Mouse (Mus musculus) hindbrain, embryonic 12.5 days (tissue): ENCODE measurements at regions not wholly inside any gene's neighbourhood (a gene's known extent, or its start where the extent isn't known, plus 50 kb on each side); places are given as distances from the start of the nearest gene placed in this dataset.
"Not testable (repeated sequence)": the region's sequence is repeated elsewhere in the genome, so short reads cannot be mapped to it uniquely, and the experiment has no call there.

Experiments
- ATAC-seq: fragments of 200-750 bp; cut with Nextera tagmentation; 2 replicates; pipeline ENCODE4 v1.8.0; 2017; ENCODE audit warnings: moderate TSS enrichment; ENCODE audit not compliant: low FRiP score
- H3K27ac ChIP-seq: fragments of 300-500 bp; sonication (generic); 2 replicates; pipeline ENCODE4 v1.5.1; 2016; ENCODE audit warnings: mild to moderate bottlenecking
- H3K27me3 ChIP-seq: fragments of 300-500 bp; sonication (generic); 2 replicates; pipeline ENCODE4 v1.6.1; 2016; ENCODE audit warnings: mild to moderate bottlenecking
- H3K36me3 ChIP-seq: fragments of 300-500 bp; sonication (generic); 2 replicates; pipeline ENCODE4 v1.6.1; 2016; ENCODE audit warnings: mild to moderate bottlenecking
- H3K4me1 ChIP-seq: fragments of 300-500 bp; sonication (generic); 2 replicates; pipeline ENCODE4 v1.6.1; 2016
- H3K4me2 ChIP-seq: fragments of 300-500 bp; sonication (generic); replicated peaks from 2 replicates; pipeline ENCODE4 v1.6.1; 2016; ENCODE audit warnings: mild to moderate bottlenecking
- H3K4me3 ChIP-seq: fragments of 300-500 bp; sonication (generic); 2 replicates; pipeline ENCODE4 v1.5.1; 2016; ENCODE audit warnings: mild to moderate bottlenecking
- H3K9ac ChIP-seq: fragments of 300-500 bp; sonication (generic); 2 replicates; pipeline ENCODE4 v1.6.1; 2016; ENCODE audit warnings: mild to moderate bottlenecking, moderate library complexity
- H3K9me3 ChIP-seq: fragments of 300-500 bp; sonication (generic); replicated peaks from 2 replicates; pipeline ENCODE4 v1.6.1; 2016; ENCODE audit warnings: mild to moderate bottlenecking
- WGBS: fragments of 180-500 bp; shearing (Covaris S2); methylation state at CpG from one replicate; pipeline ENCODE4 v1.1.7; 2016; 5-methylcytosine and 5-hydroxymethylcytosine counted together

DNA sequence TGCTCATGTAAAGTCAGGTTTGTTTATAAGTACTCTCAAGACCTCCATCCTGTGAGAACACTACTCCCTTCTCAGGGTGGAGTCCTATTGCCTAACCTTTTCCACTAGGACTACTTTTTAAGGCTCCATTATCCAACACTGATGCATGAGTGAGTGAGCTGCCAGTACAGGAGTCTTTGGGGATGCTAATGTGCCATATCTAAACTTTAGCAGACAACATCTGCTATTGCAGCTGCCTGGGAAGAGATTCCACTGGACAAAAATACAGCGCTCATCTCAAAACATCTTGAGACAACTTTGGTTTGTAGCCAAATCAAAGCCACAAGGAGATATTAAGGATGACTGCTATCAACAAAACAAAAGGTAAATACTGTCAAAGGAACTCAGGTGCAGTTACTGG lies 52.3 kb upstream of the Gm10985 start:
- Histone ChIP-seq H3K27ac (no peak overlapping the region), H3K27me3 (no peaks in the 10 kb centered on the region), H3K36me3 (no peaks in the 10 kb centered on the region), H3K9ac (no peak overlapping the region), H3K4me1 (no peaks in the 10 kb centered on the region), H3K9me3 (no peaks in the 10 kb centered on the region), H3K4me2 (no peak overlapping the region), H3K4me3 (no peak overlapping the region)
- no peak for ATAC-seq
- 89% methylated on average over 1 of the region's 1 CpGs for WGBS

DNA sequence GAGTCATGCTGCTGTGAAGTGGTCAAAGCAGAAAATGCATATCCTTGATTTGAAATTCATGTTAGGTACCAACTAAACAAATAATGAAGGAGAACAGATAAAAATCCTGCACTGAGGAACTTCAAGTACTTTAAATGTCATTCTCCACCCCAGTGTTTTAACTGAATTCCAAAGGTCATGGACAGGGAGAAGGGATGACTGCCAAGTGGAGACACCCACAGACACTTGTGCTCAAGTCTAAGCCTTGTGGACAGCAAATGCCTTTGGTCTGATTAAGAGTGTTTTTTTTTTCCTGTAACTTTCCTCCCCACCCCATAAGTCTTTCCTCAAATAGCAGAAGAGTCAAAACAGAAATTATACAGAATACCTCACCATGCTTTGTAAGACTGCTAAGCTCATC lies 55.2 kb upstream of the Gm10985 start:
- H3K4me2 ChIP-seq, result no peak overlapping the region
- no peaks in the 10 kb centered on the region for H3K4me1 ChIP-seq
- H3K27me3 ChIP-seq, result no peaks in the 10 kb centered on the region
- H3K9me3 ChIP-seq, result no peaks in the 10 kb centered on the region
- no peak overlapping the region for H3K9ac ChIP-seq
- H3K36me3 ChIP-seq, result no peaks in the 10 kb centered on the region
- no peak overlapping the region for H3K27ac ChIP-seq
- ATAC-seq, result no peak
- no peak overlapping the region for H3K4me3 ChIP-seq

DNA sequence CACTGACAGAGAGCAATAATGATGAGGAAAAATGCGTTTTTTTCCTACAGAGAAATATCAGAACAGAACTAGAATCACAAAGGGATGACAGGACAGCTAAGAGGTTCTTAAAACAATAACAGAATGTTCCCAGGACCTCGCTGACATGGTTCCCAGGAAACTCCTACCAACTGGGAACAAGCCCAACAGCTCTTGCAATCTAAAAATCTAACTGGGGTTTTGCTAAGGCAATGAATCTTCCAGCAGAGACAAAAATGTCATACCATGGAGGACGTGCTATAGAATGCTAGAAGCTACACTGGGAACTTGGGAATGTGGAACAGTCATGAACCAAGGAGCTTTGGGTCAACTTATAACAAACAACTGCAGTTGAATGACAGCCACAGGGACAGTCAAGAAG lies 59.7 kb upstream of the Gm10985 start:
- no peak overlapping the region for H3K27ac ChIP-seq
- H3K4me2 ChIP-seq, result no peak overlapping the region
- H3K36me3 ChIP-seq, result no peaks in the 10 kb centered on the region
- no peak overlapping the region for H3K9ac ChIP-seq
- H3K9me3 ChIP-seq, result no peaks in the 10 kb centered on the region
- WGBS, result 62% methylated on average over 3 of the region's 3 CpGs
- ATAC-seq, result no peak
- no peaks in the 10 kb centered on the region for H3K27me3 ChIP-seq
- no peaks in the 10 kb centered on the region for H3K4me1 ChIP-seq
- H3K4me3 ChIP-seq, result no peak overlapping the region

DNA sequence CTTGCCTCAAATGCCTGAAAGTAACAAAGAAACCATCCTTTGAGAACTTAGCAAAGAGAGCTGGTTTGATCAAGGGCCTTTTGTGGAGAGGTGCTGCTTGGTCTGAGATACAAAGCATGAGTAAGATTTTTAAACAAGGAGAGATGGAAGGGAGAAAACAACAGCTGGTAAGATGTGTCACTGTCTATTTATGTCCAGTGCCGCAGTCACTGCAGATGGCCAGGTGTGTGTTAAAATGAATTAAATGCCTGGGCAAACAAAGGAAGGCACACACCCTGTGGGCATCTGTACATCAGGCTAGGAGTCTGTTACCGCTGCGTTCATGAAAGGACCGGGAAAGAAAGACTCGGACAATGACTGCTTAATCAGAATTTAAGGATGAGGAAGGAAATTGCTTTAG lies 68.2 kb upstream of the Gm10985 start:
- H3K9ac ChIP-seq, result no peak overlapping the region
- H3K36me3 ChIP-seq, result no peaks in the 10 kb centered on the region
- no peak overlapping the region for H3K27ac ChIP-seq
- no peak overlapping the region for H3K4me2 ChIP-seq
- no peaks in the 10 kb centered on the region for H3K27me3 ChIP-seq
- no peak for ATAC-seq
- H3K9me3 ChIP-seq, result no peaks in the 10 kb centered on the region
- WGBS, result 83% methylated on average over 5 of the region's 5 CpGs
- H3K4me3 ChIP-seq, result no peak overlapping the region
- no peaks in the 10 kb centered on the region for H3K4me1 ChIP-seq

DNA sequence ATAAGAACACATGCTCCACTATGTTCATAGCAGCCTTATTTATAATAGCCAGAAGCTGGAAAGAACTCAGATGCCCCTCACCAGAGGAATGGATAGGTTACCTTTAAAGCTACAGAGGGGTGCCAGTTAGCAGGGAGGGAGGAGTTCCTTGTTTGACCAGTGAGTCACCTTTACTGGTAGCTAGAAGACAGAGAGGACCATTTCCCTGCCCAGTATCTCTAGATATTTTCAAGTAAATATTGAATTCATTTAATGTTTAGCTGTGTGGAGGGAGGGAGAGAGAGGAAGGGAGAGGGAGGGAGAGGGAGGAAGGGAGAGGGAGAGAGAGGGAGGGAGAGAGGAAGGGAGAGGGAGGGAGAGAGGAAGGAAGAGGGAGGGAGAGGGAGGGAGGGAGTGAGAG lies 77.3 kb upstream of the Gm10985 start:
- Histone ChIP-seq H3K4me2 (no peak overlapping the region), H3K4me1 (no peaks in the 10 kb centered on the region), H3K9ac (no peak overlapping the region), H3K27me3 (no peaks in the 10 kb centered on the region), H3K36me3 (no peaks in the 10 kb centered on the region), H3K4me3 (no peak overlapping the region), H3K9me3 (no peaks in the 10 kb centered on the region), H3K27ac (no peak overlapping the region)
- ATAC-seq, result no peak

GRCm38 (mm10) chr3:53763981-53764380 lies 80.9 kb upstream of the Gm10985 start:
- H3K27me3 ChIP-seq, result no peaks in the 10 kb centered on the region
- H3K27ac ChIP-seq, result no peak overlapping the region
- no peak for ATAC-seq
- no peak overlapping the region for H3K9ac ChIP-seq
- no peaks in the 10 kb centered on the region for H3K36me3 ChIP-seq
- H3K9me3 ChIP-seq, result no peaks in the 10 kb centered on the region
- H3K4me3 ChIP-seq, result no peak overlapping the region
- peaks cover 5% of the 10 kb centered on the region; the same call in 1 of the 2 replicates for H3K4me1 ChIP-seq
- 92% methylated on average over 2 of the region's 2 CpGs for WGBS
- H3K4me2 ChIP-seq, result no peak overlapping the region

DNA sequence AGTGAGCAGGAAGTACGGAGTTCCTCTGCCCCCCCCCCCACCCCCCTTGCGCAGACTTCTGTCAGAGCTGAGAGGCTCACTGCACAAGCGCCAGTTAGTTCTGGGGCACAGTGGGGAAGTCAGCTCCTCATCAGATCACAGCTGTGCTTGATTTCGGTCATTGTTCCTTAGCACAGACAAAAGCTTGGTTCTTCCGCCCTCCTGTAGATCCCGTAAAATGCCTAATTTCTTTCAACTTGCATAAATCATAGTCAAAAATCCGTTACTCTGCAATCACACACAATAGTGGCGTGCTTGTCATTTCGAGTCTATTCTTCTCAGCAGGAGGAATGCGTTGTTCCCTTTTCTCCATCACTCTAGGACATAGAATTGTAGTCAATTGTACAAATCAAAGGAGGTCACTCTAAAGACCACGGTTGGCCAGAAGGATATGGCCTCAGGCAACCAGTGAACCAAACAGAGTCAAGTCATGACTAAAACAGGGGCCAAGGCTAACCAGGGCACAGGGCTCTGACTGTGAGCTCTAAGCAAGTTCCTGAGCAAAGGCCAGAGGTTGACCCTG lies 83.3 kb upstream of the Gm10985 start:
- H3K4me1 ChIP-seq, result peaks cover 5% of the 10 kb centered on the region; the same call in 1 of the 2 replicates
- no peak overlapping the region for H3K27ac ChIP-seq
- H3K27me3 ChIP-seq, result no peaks in the 10 kb centered on the region
- peak; percentile 68 for ATAC-seq
- peak overlapping the region; percentile 29; the same call in 1 of the 2 replicates for H3K4me2 ChIP-seq
- H3K9ac ChIP-seq, result no peak overlapping the region
- WGBS, result 25% methylated on average over 11 of the region's 11 CpGs
- H3K9me3 ChIP-seq, result no peaks in the 10 kb centered on the region
- no peaks in the 10 kb centered on the region for H3K36me3 ChIP-seq
- H3K4me3 ChIP-seq, result no peak overlapping the region

- no peak for ATAC-seq
- Histone ChIP-seq H3K9ac (no peak overlapping the region), H3K4me2 (no peak overlapping the region), H3K4me3 (no peak overlapping the region), H3K36me3 (no peaks in the 10 kb centered on the region), H3K9me3 (no peaks in the 10 kb centered on the region), H3K27ac (no peak overlapping the region), H3K4me1 (peaks cover 3% of the 10 kb centered on the region; the same call in 1 of the 2 replicates), H3K27me3 (no peaks in the 10 kb centered on the region)
- 41% methylated on average over 10 of the region's 10 CpGs for whole genome bisulfite sequencing
These were observed 88.6 kb upstream of the Gm10985 start for GRCm38 (mm10) chr3:53756115-53756853.

GRCm38 (mm10) chr3:53737161-53737560 lies 80.0 kb upstream of the Frem2 start:
- H3K4me2 ChIP-seq, result no peak overlapping the region
- H3K4me1 ChIP-seq, result no peaks in the 10 kb centered on the region
- no peaks in the 10 kb centered on the region for H3K36me3 ChIP-seq
- no peak for ATAC-seq
- WGBS, result 87% methylated on average over 4 of the region's 4 CpGs
- H3K9me3 ChIP-seq, result no peaks in the 10 kb centered on the region
- H3K27ac ChIP-seq, result no peak overlapping the region
- no peaks in the 10 kb centered on the region for H3K27me3 ChIP-seq
- H3K4me3 ChIP-seq, result no peak overlapping the region
- no peak overlapping the region for H3K9ac ChIP-seq

DNA sequence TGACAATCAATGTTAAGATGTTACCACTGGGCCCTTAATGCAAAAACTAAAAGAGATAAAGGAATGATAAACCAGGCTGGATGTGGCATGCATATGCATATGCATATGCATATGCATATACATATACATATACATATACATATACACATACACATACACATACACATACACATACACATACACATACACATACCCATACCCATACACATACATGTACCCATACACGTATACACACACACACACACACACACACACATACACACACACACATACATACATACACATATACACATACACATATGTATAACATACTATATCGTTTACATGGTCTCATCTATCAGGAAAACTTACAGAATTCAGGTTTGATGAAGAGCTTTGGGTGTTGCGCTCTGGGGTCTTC lies 78.5 kb upstream of the Frem2 start:
- ATAC-seq, H3K36me3 ChIP-seq, H3K27me3 ChIP-seq, H3K9me3 ChIP-seq, H3K4me1 ChIP-seq, H3K9ac ChIP-seq, H3K27ac ChIP-seq, H3K4me3 ChIP-seq, H3K4me2 ChIP-seq: not testable (repeated sequence)
- WGBS, result 87% methylated on average over 3 of the region's 3 CpGs

- H3K27ac ChIP-seq, result no peak overlapping the region
- H3K9ac ChIP-seq, result no peak overlapping the region
- no peaks in the 10 kb centered on the region for H3K9me3 ChIP-seq
- no peaks in the 10 kb centered on the region for H3K27me3 ChIP-seq
- H3K4me3 ChIP-seq, result no peak overlapping the region
- H3K4me2 ChIP-seq, result no peak overlapping the region
- H3K4me1 ChIP-seq, result no peaks in the 10 kb centered on the region
- 32% methylated on average over 5 of the region's 5 CpGs for WGBS
- ATAC-seq, result peak; percentile 77
- H3K36me3 ChIP-seq, result no peaks in the 10 kb centered on the region
These were observed 78.0 kb upstream of the Frem2 start for GRCm38 (mm10) chr3:53735147-53735546.

DNA sequence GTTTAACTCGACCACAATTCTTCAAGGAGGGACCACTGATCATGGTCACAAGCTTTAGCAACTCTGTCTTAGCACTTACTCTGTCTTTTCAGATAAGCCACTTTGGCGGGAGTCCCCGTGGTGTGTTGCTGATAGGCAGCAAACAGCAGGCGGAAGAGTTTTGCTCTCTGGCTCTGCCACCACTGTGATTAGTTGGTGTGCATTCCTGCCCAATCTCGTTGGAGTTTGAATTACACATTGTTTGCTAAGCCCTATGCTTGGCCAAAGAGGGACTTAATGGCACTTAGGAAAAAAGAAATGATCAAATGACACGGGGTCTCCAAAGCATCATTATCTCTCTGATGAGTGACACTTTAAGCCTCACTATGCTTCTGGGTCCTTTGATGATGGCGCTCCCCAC lies 73.3 kb upstream of the Frem2 start:
- Histone ChIP-seq H3K4me3 (no peak overlapping the region), H3K4me1 (no peaks in the 10 kb centered on the region), H3K9ac (no peak overlapping the region), H3K4me2 (no peak overlapping the region), H3K27ac (no peak overlapping the region), H3K36me3 (no peaks in the 10 kb centered on the region), H3K27me3 (no peaks in the 10 kb centered on the region), H3K9me3 (no peaks in the 10 kb centered on the region)
- no peak for ATAC-seq
- WGBS, result 49% methylated on average over 7 of the region's 7 CpGs

- Histone ChIP-seq H3K4me2 (no peak overlapping the region), H3K9ac (no peak overlapping the region), H3K4me1 (no peaks in the 10 kb centered on the region), H3K27ac (no peak overlapping the region), H3K36me3 (no peaks in the 10 kb centered on the region), H3K4me3 (no peak overlapping the region), H3K9me3 (no peaks in the 10 kb centered on the region), H3K27me3 (no peaks in the 10 kb centered on the region)
- no peak for ATAC-seq
- WGBS, result 42% methylated on average over 5 of the region's 5 CpGs
These were observed 72.7 kb upstream of the Frem2 start for GRCm38 (mm10) chr3:53729810-53730209.
